Mouse (Mus musculus): ENCODE results near the gene Supt16.

DNA sequence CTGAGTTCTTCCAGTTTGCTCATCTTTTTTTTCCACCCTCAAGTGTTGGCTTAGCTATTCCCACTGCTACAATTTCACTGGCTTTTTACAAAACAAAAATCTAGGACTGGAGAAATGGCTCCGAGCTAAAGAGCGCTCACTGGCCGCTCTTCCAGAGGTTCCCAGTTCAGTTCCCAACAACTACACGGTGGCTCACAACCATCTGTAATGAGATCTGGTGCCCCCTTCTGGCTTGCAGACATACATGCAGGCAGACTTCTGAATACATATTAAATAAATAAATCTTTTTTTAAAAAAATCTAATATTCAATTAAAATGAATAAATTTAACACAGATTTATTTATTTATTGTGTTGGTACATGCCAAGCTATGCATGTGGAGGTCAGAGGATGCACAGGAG, 50.7 kb downstream of the Supt16 start:
- peak; percentile 63 for TF ChIP-seq CTCF (IDR thresholded peaks at IDR 0.05; ENCODE audit: low read depth)
- no peak for TF ChIP-seq EP300 (IDR thresholded peaks at IDR 0.05; ENCODE audit: low read depth)
